17 mouse cellular contexts compared by ENCODE assay signal in the genomic region with DNA sequence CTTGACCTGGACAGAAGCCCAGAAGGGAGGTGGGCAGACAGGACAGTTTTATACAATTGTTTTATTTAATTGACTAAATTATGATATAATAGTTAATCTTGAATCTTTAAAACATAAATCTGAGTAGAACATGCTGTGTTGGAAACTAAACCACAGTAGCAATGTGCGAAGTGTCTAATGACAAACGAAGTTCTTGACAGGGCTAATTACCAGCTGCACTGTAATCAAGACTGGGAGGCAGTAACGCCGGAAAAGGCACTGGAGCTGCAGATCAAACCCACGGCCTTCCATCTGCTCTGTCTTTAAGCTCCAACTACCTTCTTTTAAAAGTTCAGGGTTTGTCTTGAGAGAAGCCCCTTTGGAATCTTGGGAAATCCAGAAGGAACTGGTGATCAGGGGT.
DNase-seq lines count a peak whose midpoint lies in the region; ATAC-seq and TF ChIP-seq lines count a peak whose summit lies in the region.
"Had no signal": no experiment of that assay in that cellular context is flagged by ENCODE, and none has a peak within 500 bp of the region (broad histone marks: within the 10 kb centered on the region; RNA-seq: fewer than 3 reads in every experiment).

No protein-coding gene starts in this region.

- no peak for DNase-seq in gastrocnemius, adult 2 months
- DNase-seq in gastrocnemius, postnatal 10 days = no peak
- peak; percentile 3 to 7 for DNase-seq in layer of hippocampus, adult 18-20 months (ENCODE audit: low spot score in 2 of 2)
- no peak for DNase-seq in layer of hippocampus, postnatal 14 days (ENCODE audit: low spot score in 2 of 2)
- peak; percentile 10 for DNase-seq in embryonic facial prominence, embryonic 10.5 days (ENCODE audit: low spot score)
- no peak for DNase-seq in limb, embryonic 11.5 days (ENCODE audit: low spot score)
- DNase-seq in heart, adult 2 months = no peak
- DNase-seq in lung, postnatal 0 days (ENCODE audit: low spot score) = no peak
- DNase-seq: adrenal gland, postnatal 14 days; liver, embryonic 13.5 days; right cerebral cortex, postnatal 4 days had no signal

- H3K79me2 ChIP-seq in heart, adult 2 months (replicated peaks; ENCODE audit: control insufficient read depth, insufficient read depth, low read length) = no peaks in the 10 kb centered on the region

- H3K9ac ChIP-seq in limb, embryonic 11.5 days (ENCODE audit: low read length) = no peak overlapping the region; the same call in 1 of the 2 replicates
- no peak overlapping the region for H3K9ac ChIP-seq in heart, adult 2 months (ENCODE audit: low read depth, low read length)
- H3K9ac ChIP-seq in lung, postnatal 0 days (replicated peaks; ENCODE audit: low read depth) = no peak overlapping the region
- H3K9ac ChIP-seq: intestine, embryonic 15.5 days; liver, embryonic 13.5 days had no signal

- peak overlapping the region; percentile 63 for H3K27ac ChIP-seq in gastrocnemius, adult 2 months
- peak overlapping the region; percentile 57 for H3K27ac ChIP-seq in embryonic facial prominence, embryonic 10.5 days (replicated peaks)
- H3K27ac ChIP-seq in limb, embryonic 11.5 days (replicated peaks; ENCODE audit: low read depth, low read length) = peak overlapping the region; percentile 78
- H3K27ac ChIP-seq in heart, adult 2 months = no peak overlapping the region
- H3K27ac ChIP-seq in lung, postnatal 0 days (ENCODE audit: low read length) = no peak overlapping the region
- H3K27ac ChIP-seq: intestine, embryonic 15.5 days; left cerebral cortex, adult 2 months; liver, embryonic 13.5 days had no signal

- H3K36me3 ChIP-seq in embryonic facial prominence, embryonic 10.5 days (replicated peaks) = no peaks in the 10 kb centered on the region
- no peaks in the 10 kb centered on the region for H3K36me3 ChIP-seq in limb, embryonic 11.5 days (ENCODE audit: control insufficient read depth, insufficient read depth, low read length)
- H3K36me3 ChIP-seq in heart, adult 2 months (ENCODE audit: control insufficient read depth, insufficient read depth, low read length) = no peaks in the 10 kb centered on the region
- no peaks in the 10 kb centered on the region for H3K36me3 ChIP-seq in lung, postnatal 0 days (ENCODE audit: insufficient read depth, low read length)
- H3K36me3 ChIP-seq: G1E; intestine, embryonic 15.5 days; liver, embryonic 13.5 days had no signal

- H3K4me1 ChIP-seq in embryonic facial prominence, embryonic 10.5 days = peaks cover 13% of the 10 kb centered on the region
- peaks cover 9% of the 10 kb centered on the region; the same call in 1 of the 2 replicates for H3K4me1 ChIP-seq in limb, embryonic 11.5 days (ENCODE audit: control insufficient read depth, insufficient read depth, low read length)
- H3K4me1 ChIP-seq in heart, adult 2 months (ENCODE audit: control insufficient read depth, insufficient read depth, low read length) = no peaks in the 10 kb centered on the region
- H3K4me1 ChIP-seq in lung, postnatal 0 days (ENCODE audit: insufficient read depth, low read depth, low read length) = no peaks in the 10 kb centered on the region
- H3K4me1 ChIP-seq: intestine, embryonic 15.5 days; liver, embryonic 13.5 days had no signal

- TF ChIP-seq CTCF in gastrocnemius, adult 2 months (IDR thresholded peaks at IDR 0.05) = no peak
- TF ChIP-seq CTCF in heart, adult 2 months (IDR thresholded peaks at IDR 0.05) = no peak
- no peak for TF ChIP-seq CTCF in lung, postnatal 0 days (IDR thresholded peaks at IDR 0.05)

- 63% methylated on average over 5 of the region's 5 CpGs for WGBS in embryonic facial prominence, embryonic 10.5 days
- WGBS in limb, embryonic 11.5 days = 17% methylated on average over 5 of the region's 5 CpGs
- WGBS in heart, adult 2 months = 65% methylated on average over 5 of the region's 5 CpGs
- 59% methylated on average over 5 of the region's 5 CpGs for WGBS in lung, postnatal 0 days

- 0 out of 2 replicates have a peak, but pooled peaks have one; percentile 5 for ATAC-seq in limb, embryonic 11.5 days (ENCODE audit: insufficient number of reproducible peaks, low FRiP score, low TSS enrichment, low read depth)
- no peak for ATAC-seq in lung, postnatal 0 days

- TF ChIP-seq EP300 in heart, adult 2 months (IDR thresholded peaks at IDR 0.05; ENCODE audit: insufficient read depth, low read depth, low read length) = no peak
- TF ChIP-seq EP300 in lung, postnatal 0 days (IDR thresholded peaks at IDR 0.05) = no peak

- intact Hi-C loops in gastrocnemius, adult 2 months (cut with DNase I) = no loop called here
- intact Hi-C loops in heart, adult 2 months (cut with DNase I) = loop anchor here (5.0 kb wide), 1 partner anchor 76 kb away; no protein-coding TSS in a partner anchor

- H3K9me3 ChIP-seq in embryonic facial prominence, embryonic 10.5 days = no peaks in the 10 kb centered on the region
- no peaks in the 10 kb centered on the region for H3K9me3 ChIP-seq in limb, embryonic 11.5 days (ENCODE audit: control insufficient read depth, low read length)
- H3K9me3 ChIP-seq in lung, postnatal 0 days (ENCODE audit: low read length) = no peaks in the 10 kb centered on the region
- H3K9me3 ChIP-seq: G1E; intestine, embryonic 15.5 days; liver, embryonic 13.5 days had no signal

- TF ChIP-seq POLR2A in heart, adult 2 months (IDR thresholded peaks at IDR 0.05; ENCODE audit: insufficient read depth, low read depth, low read length) = no peak

- no peak overlapping the region for H3K4me3 ChIP-seq in gastrocnemius, adult 2 months
- no peak overlapping the region for H3K4me3 ChIP-seq in embryonic facial prominence, embryonic 10.5 days
- H3K4me3 ChIP-seq in limb, embryonic 11.5 days (ENCODE audit: low read depth, low read length) = no peak overlapping the region
- no peak overlapping the region for H3K4me3 ChIP-seq in heart, adult 2 months
- no peak overlapping the region for H3K4me3 ChIP-seq in lung, postnatal 0 days (ENCODE audit: low read depth, low read length)
- H3K4me3 ChIP-seq: erythroblast, embryonic 14.5 days; intestine, embryonic 15.5 days; left cerebral cortex, adult 2 months; liver, embryonic 13.5 days; myocyte had no signal

- 0 out of 2 replicates have a peak overlapping the region, but pooled peaks have one; percentile 10 for H3K4me2 ChIP-seq in limb, embryonic 11.5 days (ENCODE audit: low read depth, severe bottlenecking)
- H3K4me2 ChIP-seq in lung, postnatal 0 days (replicated peaks; ENCODE audit: low read depth, low read length) = no peak overlapping the region
- H3K4me2 ChIP-seq: intestine, embryonic 15.5 days; liver, embryonic 13.5 days; midbrain, embryonic 11.5 days had no signal

- H3K27me3 ChIP-seq in embryonic facial prominence, embryonic 10.5 days (replicated peaks; ENCODE audit: low read depth, poor library complexity, severe bottlenecking) = no peaks in the 10 kb centered on the region
- H3K27me3 ChIP-seq in limb, embryonic 11.5 days (ENCODE audit: control insufficient read depth, insufficient read depth, low read length) = no peaks in the 10 kb centered on the region
- H3K27me3 ChIP-seq in heart, adult 2 months (ENCODE audit: control insufficient read depth, insufficient read depth, low read length) = no peaks in the 10 kb centered on the region
- H3K27me3 ChIP-seq in lung, postnatal 0 days (replicated peaks; ENCODE audit: insufficient read depth, low read length) = no peaks in the 10 kb centered on the region
- H3K27me3 ChIP-seq: intestine, embryonic 15.5 days; liver, embryonic 13.5 days had no signal

Comparison
In these comparisons a context has a peak if more than half of its experiments do, and no peak if none do; other contexts are left out.
1. DNase-seq: peak in layer of hippocampus, adult 18-20 months (2 of 2) and embryonic facial prominence, embryonic 10.5 days (single experiment); none in gastrocnemius, adult 2 months (single experiment), gastrocnemius, postnatal 10 days (single experiment), layer of hippocampus, postnatal 14 days (0 of 2), limb, embryonic 11.5 days (single experiment), heart, adult 2 months (0 of 2) and lung, postnatal 0 days (single experiment).
2. H3K27ac ChIP-seq: peak in gastrocnemius, adult 2 months (single experiment), embryonic facial prominence, embryonic 10.5 days (single experiment) and limb, embryonic 11.5 days (single experiment); none in heart, adult 2 months (single experiment) and lung, postnatal 0 days (single experiment).